Mouse (Mus musculus): ENCODE results near the gene Sucla2. TPM values are rescaled to one million over a fixed set of nuclear protein-coding genes. Genes with fewer than 3 reads are reported as not detected.
"Not testable (repeated sequence)": the region's sequence is repeated elsewhere in the genome, so short reads cannot be mapped to it uniquely, and the experiment has no call there.

Gene Sucla2
- total and polyA plus RNA-seq, 3 experiments, result 17.5 to 107 (median 58.4) TPM

DNA sequence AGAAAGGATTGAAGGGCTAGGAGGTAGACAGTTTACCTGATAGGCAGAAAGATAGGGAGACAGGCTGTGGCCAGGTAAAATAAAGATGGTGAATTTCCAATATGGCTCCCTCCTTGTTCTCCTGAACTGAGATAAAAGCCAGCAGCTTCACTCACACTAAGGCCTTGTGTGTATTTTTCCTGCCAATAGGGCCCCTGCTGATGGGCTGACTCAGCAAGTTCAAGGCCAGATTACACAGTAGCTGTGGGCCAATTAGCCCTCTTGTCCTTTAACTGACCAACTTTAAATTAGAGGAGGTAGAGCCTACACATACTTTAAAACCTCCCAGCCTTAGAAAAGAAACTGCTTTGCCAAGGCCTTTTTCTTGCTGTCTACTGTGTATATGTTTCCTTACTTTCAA is 51.2 kb downstream of the Sucla2 start:
- Histone ChIP-seq H3K9me3 (replicated peaks) (peaks cover 7% of the 10 kb centered on the region), H3K4me1 (ENCODE audit: insufficient read depth, low read depth, low read length) (no peaks in the 10 kb centered on the region; the same call in none of the 2 replicates), H3K36me3 (replicated peaks) (peaks cover 57% of the 10 kb centered on the region), H3K4me3 (ENCODE audit: low read depth, low read length) (no peak overlapping the region), H3K27me3 (ENCODE audit: insufficient read depth, low read length) (no peaks in the 10 kb centered on the region)
- DNase-seq (ENCODE audit: low spot score) (no peak), ATAC-seq (ENCODE audit: extremely low read depth, insufficient number of reproducible peaks, low FRiP score, poor library complexity, severe bottlenecking) (no peak)
- TF ChIP-seq TAL1 (conservative IDR thresholded peaks at IDR 0.05; ENCODE audit: low read depth, low read length), result no peak

DNA sequence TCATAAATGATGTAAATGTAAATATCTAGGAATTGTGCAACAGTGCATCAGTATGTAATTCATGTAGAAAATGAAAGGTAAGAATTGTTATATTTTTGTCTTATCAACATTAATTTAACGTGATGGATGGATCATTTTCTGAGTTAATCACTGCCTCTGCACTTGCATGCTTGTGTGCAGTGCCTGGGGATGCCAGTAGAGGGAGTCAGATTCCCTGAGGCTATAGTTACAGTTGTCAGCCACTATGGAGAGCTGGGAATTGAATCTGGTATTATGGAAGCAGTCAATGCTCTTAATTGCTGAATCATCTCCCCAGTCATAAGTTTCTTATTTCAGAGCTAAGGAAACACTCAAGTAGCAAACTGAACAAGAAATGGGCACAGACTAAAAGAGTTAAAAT is 63.0 kb downstream of the Sucla2 start:
- ATAC-seq (ENCODE audit: extremely low read depth, insufficient number of reproducible peaks, low FRiP score, poor library complexity, severe bottlenecking), result no peak
- Histone ChIP-seq H3K36me3 (replicated peaks) (peaks cover 50% of the 10 kb centered on the region), H3K27me3 (ENCODE audit: insufficient read depth, low read length) (no peaks in the 10 kb centered on the region), H3K9me3 (replicated peaks) (no peaks in the 10 kb centered on the region), H3K4me3 (ENCODE audit: low read depth, low read length) (no peak overlapping the region), H3K4me1 (ENCODE audit: insufficient read depth, low read depth, low read length) (no peaks in the 10 kb centered on the region)
- no peak for DNase-seq (ENCODE audit: low spot score)
- TF ChIP-seq POLR2AphosphoS5 (IDR thresholded peaks at IDR 0.05; ENCODE audit: insufficient replicate concordance, low read depth, low read length), result no peak
- peak; percentile 50 for TF ChIP-seq CTCF (IDR thresholded peaks at IDR 0.05; ENCODE audit: low read depth, low read length)
- TF ChIP-seq GATA2 (IDR thresholded peaks at IDR 0.05; ENCODE audit: borderline replicate concordance, low read depth, low read length), result no peak

DNA sequence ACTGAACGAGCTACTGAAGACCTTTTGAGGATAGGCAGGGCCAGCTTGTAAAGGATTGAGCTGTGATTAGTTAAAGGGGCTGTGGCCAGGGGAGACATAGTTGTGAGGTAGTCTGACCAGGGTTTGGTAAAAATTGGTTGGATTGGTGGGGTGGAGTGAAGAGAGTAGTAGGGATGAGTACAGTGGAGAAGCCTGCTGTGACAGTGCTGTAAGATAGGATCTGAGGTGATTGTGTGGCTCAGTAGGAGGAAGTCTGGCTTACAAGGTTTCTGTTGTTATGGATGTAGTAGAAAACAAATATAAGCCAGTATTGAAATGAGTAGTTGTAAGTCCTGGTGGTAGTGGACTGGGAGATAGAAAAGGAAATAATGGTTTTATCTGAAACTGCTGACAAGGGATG is 67.0 kb downstream of the Sucla2 start:
- ATAC-seq (ENCODE audit: extremely low read depth, insufficient number of reproducible peaks, low FRiP score, poor library complexity, severe bottlenecking), result no peak
- no peaks in the 10 kb centered on the region; the same call in 1 of the 2 replicates for H3K4me1 ChIP-seq (ENCODE audit: insufficient read depth, low read depth, low read length)
- peaks cover 64% of the 10 kb centered on the region for H3K36me3 ChIP-seq (replicated peaks)
- H3K4me3 ChIP-seq (ENCODE audit: low read depth, low read length), result no peak overlapping the region
- no peak for DNase-seq (ENCODE audit: low spot score)
- no peaks in the 10 kb centered on the region for H3K9me3 ChIP-seq (replicated peaks)
- no peaks in the 10 kb centered on the region for H3K27me3 ChIP-seq (ENCODE audit: insufficient read depth, low read length)
- TF ChIP-seq GATA1 (IDR thresholded peaks at IDR 0.05; ENCODE audit: borderline replicate concordance, low read length) (no peak), CTCF (IDR thresholded peaks at IDR 0.05; ENCODE audit: low read depth, low read length) (no peak), TAL1 (conservative IDR thresholded peaks at IDR 0.05; ENCODE audit: low read depth, low read length) (no peak), GATA2 (IDR thresholded peaks at IDR 0.05; ENCODE audit: borderline replicate concordance, low read depth, low read length) (no peak), POLR2AphosphoS5 (IDR thresholded peaks at IDR 0.05; ENCODE audit: insufficient replicate concordance, low read depth, low read length) (no peak)

DNA sequence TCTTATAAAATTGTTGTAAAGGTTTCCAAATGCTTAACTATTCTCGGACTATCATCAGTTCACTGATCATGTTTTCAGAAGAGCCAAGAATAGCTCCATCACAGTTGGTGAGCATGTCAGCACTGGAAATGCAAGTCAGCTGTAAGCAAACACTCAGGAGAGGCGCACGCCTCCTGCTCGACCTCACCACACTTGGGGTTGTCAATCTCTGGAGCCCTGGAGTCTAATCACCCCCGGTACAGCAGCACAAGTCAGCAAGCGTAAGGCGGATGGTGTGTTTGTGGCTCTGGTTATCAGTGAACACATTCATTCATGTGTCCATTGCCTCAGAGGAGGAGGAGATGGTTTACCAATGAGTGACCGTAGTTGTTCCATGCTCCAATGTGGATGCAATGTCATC is 74.6 kb downstream of the Sucla2 start:
- TF ChIP-seq GATA1 (IDR thresholded peaks at IDR 0.05; ENCODE audit: borderline replicate concordance, low read length) (no peak), CTCF (IDR thresholded peaks at IDR 0.05; ENCODE audit: low read depth, low read length) (no peak), GATA2 (IDR thresholded peaks at IDR 0.05; ENCODE audit: borderline replicate concordance, low read depth, low read length) (no peak), TAL1 (conservative IDR thresholded peaks at IDR 0.05; ENCODE audit: low read depth, low read length) (peak; percentile 41)
- Histone ChIP-seq H3K27me3 (ENCODE audit: insufficient read depth, low read length) (no peaks in the 10 kb centered on the region), H3K9me3 (replicated peaks) (peaks cover 8% of the 10 kb centered on the region), H3K4me1 (ENCODE audit: insufficient read depth, low read depth, low read length) (peaks cover 21% of the 10 kb centered on the region), H3K36me3 (replicated peaks) (peaks cover 58% of the 10 kb centered on the region), H3K4me3 (ENCODE audit: low read depth, low read length) (no peak overlapping the region)
- ATAC-seq (ENCODE audit: extremely low read depth, insufficient number of reproducible peaks, low FRiP score, poor library complexity, severe bottlenecking) (peak; percentile 82), DNase-seq (ENCODE audit: low spot score) (peak; percentile 15)

DNA sequence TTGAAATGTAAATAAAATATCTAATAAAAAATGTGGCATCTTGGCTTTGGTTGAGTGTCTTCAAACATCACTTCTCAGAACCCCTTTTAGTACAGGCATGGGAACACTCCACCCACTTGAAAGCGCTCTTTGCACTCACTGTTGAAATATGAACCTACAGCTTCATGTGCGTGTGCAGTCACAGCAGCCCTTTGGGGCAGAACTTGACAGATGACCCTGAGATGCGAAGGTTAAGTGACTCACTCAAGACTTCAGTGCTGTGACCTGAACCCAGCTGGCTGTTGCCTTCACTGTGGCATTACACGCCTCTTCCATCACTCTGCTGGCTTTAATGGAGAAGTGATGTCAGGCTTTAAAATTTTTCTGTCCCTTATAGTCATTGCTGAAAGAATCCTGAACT is 82.6 kb downstream of the Sucla2 start:
- Histone ChIP-seq H3K4me1 (ENCODE audit: insufficient read depth, low read depth, low read length) (peaks cover 14% of the 10 kb centered on the region), H3K9me3 (replicated peaks) (no peaks in the 10 kb centered on the region), H3K27me3 (ENCODE audit: insufficient read depth, low read length) (peaks cover 6% of the 10 kb centered on the region), H3K4me3 (ENCODE audit: low read depth, low read length) (no peak overlapping the region), H3K36me3 (replicated peaks) (peaks cover 11% of the 10 kb centered on the region)
- TF ChIP-seq POLR2AphosphoS5 (IDR thresholded peaks at IDR 0.05; ENCODE audit: insufficient replicate concordance, low read depth, low read length) (no peak), GATA1 (IDR thresholded peaks at IDR 0.05; ENCODE audit: borderline replicate concordance, low read length) (no peak), GATA2 (IDR thresholded peaks at IDR 0.05; ENCODE audit: borderline replicate concordance, low read depth, low read length) (no peak), TAL1 (conservative IDR thresholded peaks at IDR 0.05; ENCODE audit: low read depth, low read length) (no peak), CTCF (IDR thresholded peaks at IDR 0.05; ENCODE audit: low read depth, low read length) (no peak)
- ATAC-seq (ENCODE audit: extremely low read depth, insufficient number of reproducible peaks, low FRiP score, poor library complexity, severe bottlenecking) (no peak), DNase-seq (ENCODE audit: low spot score) (no peak)

DNA sequence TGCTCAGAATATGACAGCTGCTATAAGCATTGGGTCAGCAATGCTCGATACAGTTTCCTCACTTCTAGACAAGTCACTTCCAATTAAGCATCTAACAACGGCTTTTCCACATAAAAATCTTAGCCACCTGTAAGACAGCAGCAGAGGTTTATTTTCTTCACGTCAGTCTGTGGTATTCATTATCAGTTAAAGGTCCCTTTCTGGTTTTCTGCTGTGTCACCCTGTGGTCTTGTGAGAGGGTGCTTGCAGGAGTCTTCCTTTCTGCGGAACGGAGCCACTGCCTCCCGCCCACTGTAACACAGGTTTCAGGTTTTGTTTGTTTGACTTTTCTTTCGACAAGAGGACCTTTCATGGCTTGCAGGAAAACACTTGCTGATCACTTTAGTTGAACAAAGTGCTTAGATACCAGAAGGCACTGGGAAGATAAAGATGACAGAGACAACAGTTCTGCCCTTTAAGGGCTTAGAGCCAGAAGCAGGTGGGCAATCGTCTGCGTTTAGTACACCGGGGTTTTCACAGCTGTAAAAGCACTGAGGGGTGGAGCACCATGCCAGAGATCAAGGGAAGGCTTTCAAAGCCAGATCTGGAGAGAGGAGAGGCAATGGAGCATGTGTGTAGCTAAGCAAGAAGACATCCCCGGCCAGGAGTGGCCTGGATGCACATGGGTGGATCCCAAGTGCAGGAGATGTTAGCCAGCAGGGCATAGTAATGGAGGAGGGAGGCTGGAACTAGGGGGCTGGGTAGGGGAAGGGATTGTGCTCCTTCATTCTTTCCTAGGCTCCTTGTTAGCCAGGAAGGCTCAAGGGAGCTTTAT is 83.8 kb downstream of the Sucla2 start:
- H3K36me3 ChIP-seq (replicated peaks), result peaks cover 7% of the 10 kb centered on the region
- ATAC-seq (ENCODE audit: extremely low read depth, insufficient number of reproducible peaks, low FRiP score, poor library complexity, severe bottlenecking), result peak; percentile 54; the same call in 1 of the 2 replicates
- peaks cover 20% of the 10 kb centered on the region for H3K4me1 ChIP-seq (ENCODE audit: insufficient read depth, low read depth, low read length)
- peak; percentile 7 for DNase-seq (ENCODE audit: low spot score)
- H3K9me3 ChIP-seq (replicated peaks), result no peaks in the 10 kb centered on the region
- peaks cover 6% of the 10 kb centered on the region for H3K27me3 ChIP-seq (ENCODE audit: insufficient read depth, low read length)
- H3K4me3 ChIP-seq (ENCODE audit: low read depth, low read length), result no peak overlapping the region
- TF ChIP-seq POLR2AphosphoS5 (IDR thresholded peaks at IDR 0.05; ENCODE audit: insufficient replicate concordance, low read depth, low read length), result no peak
- TF ChIP-seq TAL1 (conservative IDR thresholded peaks at IDR 0.05; ENCODE audit: low read depth, low read length), result no peak
- TF ChIP-seq CTCF (IDR thresholded peaks at IDR 0.05; ENCODE audit: low read depth, low read length), result no peak
- no peak for TF ChIP-seq GATA2 (IDR thresholded peaks at IDR 0.05; ENCODE audit: borderline replicate concordance, low read depth, low read length)
- TF ChIP-seq GATA1 (IDR thresholded peaks at IDR 0.05; ENCODE audit: borderline replicate concordance, low read length), result no peak

DNA sequence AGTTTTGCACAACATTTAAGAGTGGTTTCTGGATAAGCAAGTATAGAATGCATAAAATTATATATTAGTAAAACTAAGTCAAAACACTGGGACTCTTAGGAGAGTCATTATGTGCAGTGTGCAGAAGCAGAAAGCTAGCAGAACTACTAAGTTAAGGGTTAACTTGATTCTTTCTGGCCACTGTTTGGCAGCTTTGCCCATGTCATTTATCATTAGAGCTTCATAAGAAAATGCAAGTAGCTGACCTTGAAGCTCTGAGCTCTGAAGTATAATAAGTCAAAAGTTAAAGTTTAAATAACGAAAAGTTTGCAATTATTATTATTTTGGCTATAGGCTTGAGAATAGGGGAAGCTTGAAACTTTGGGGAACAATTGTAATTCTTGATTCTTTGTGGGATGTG is 89.8 kb downstream of the Sucla2 start:
- H3K4me3 ChIP-seq (ENCODE audit: low read depth, low read length); H3K36me3 ChIP-seq (replicated peaks); H3K27me3 ChIP-seq (ENCODE audit: insufficient read depth, low read length); DNase-seq (ENCODE audit: low spot score); H3K9me3 ChIP-seq (replicated peaks); H3K4me1 ChIP-seq (ENCODE audit: insufficient read depth, low read depth, low read length); ATAC-seq (ENCODE audit: extremely low read depth, insufficient number of reproducible peaks, low FRiP score, poor library complexity, severe bottlenecking): not testable (repeated sequence)
